In genomic region chr16:21827581-21827980, GRCm38 (mm10) we compare ENCODE assay signal across 16 mouse cellular contexts. TPM values are rescaled to one million over a fixed set of nuclear protein-coding genes. Genes with fewer than 3 reads are reported as not detected.
DNase-seq lines count a peak whose midpoint lies in the region; TF ChIP-seq lines count a peak whose summit lies in the region.
"Had no signal": no experiment of that assay in that cellular context is flagged by ENCODE, and none has a peak within 500 bp of the region (broad histone marks: within the 10 kb centered on the region; RNA-seq: fewer than 3 reads in every experiment).

No protein-coding gene starts in this region.

- H3K27ac ChIP-seq in kidney, adult 2 months (ENCODE audit: insufficient read depth, low read depth, low read length), result peak overlapping the region; percentile 89
- H3K27ac ChIP-seq in small intestine, adult 2 months (ENCODE audit: insufficient read depth, low read depth, low read length), result peak overlapping the region; percentile 96
- H3K27ac ChIP-seq: heart, embryonic 13.5 days; hindbrain, embryonic 10.5 days; left cerebral cortex, adult 2 months had no signal

- 29% methylated on average over 4 of the region's 4 CpGs for WGBS in kidney, adult 2 months
- WGBS in small intestine, adult 2 months, result 7% methylated on average over 4 of the region's 4 CpGs

- no peak for TF ChIP-seq CTCF in kidney, adult 2 months (conservative IDR thresholded peaks at IDR 0.05; ENCODE audit: insufficient read depth, insufficient read length, low read depth, low read length)
- TF ChIP-seq CTCF in small intestine, adult 2 months (IDR thresholded peaks at IDR 0.05; ENCODE audit: extremely low read depth, insufficient read length, insufficient replicate concordance, low read depth, low read length), result no peak

- H3K36me3 ChIP-seq in kidney, adult 2 months (ENCODE audit: control insufficient read depth, insufficient read depth, low read length), result no peaks in the 10 kb centered on the region
- no peaks in the 10 kb centered on the region for H3K36me3 ChIP-seq in small intestine, adult 2 months (ENCODE audit: control insufficient read depth, insufficient read depth, low read length)
- H3K36me3 ChIP-seq: heart, embryonic 13.5 days; hindbrain, embryonic 10.5 days had no signal

- DNase-seq in lung, postnatal 36 days, result peak; percentile 28
- DNase-seq in lung, postnatal 25 days (ENCODE audit: low spot score), result no peak
- peak; percentile 62 for DNase-seq in kidney, adult 2 months
- DNase-seq in kidney, postnatal 36 days, result peak; percentile 42 to 64
- DNase-seq in thymus, postnatal 25 days, result no peak
- DNase-seq in spleen, adult 18-20 months, result no peak
- no peak for DNase-seq in urinary bladder, postnatal 36 days (ENCODE audit: low spot score in 2 of 2)
- DNase-seq: cerebellum, adult 8-10 months; forebrain, postnatal 0 days; gastrocnemius, postnatal 14 days; right cerebral cortex, postnatal 25 days; thymus, postnatal 4 days had no signal

- peaks cover 11% of the 10 kb centered on the region for H3K4me1 ChIP-seq in kidney, adult 2 months (ENCODE audit: control insufficient read depth, insufficient read depth, low read length)
- H3K4me1 ChIP-seq in small intestine, adult 2 months (ENCODE audit: control insufficient read depth, insufficient read depth, insufficient read length, low read length), result peaks cover 19% of the 10 kb centered on the region

- TF ChIP-seq POLR2A in kidney, adult 2 months (IDR thresholded peaks at IDR 0.05; ENCODE audit: low read depth, low read length), result no peak
- no peak for TF ChIP-seq POLR2A in small intestine, adult 2 months (IDR thresholded peaks at IDR 0.05; ENCODE audit: low read depth, low read length)

- no peaks in the 10 kb centered on the region for H3K27me3 ChIP-seq in kidney, adult 2 months (replicated peaks; ENCODE audit: control insufficient read depth, insufficient read depth, low read length)
- H3K27me3 ChIP-seq in small intestine, adult 2 months (ENCODE audit: control insufficient read depth, insufficient read depth, low read length), result no peaks in the 10 kb centered on the region
- H3K27me3 ChIP-seq: heart, embryonic 13.5 days had no signal

- peak overlapping the region; percentile 48 for H3K4me3 ChIP-seq in kidney, adult 2 months (ENCODE audit: insufficient read depth, low read depth, low read length)
- H3K4me3 ChIP-seq in small intestine, adult 2 months (ENCODE audit: low read depth, low read length), result peak overlapping the region; percentile 65
- H3K4me3 ChIP-seq: heart, embryonic 13.5 days; hindbrain, embryonic 10.5 days; left cerebral cortex, adult 2 months had no signal

RNA-seq across cellular contexts. Expression of gene Map3k13, which starts 33.4 kb away (rescaled TPM):
- polyA plus RNA-seq in kidney, adult 2 months (2012; rRNA removed), result 4.6 and 4.8 TPM in 2 replicates
- polyA plus RNA-seq in small intestine, adult 2 months (2012; rRNA removed), result 4.6 and 11.2 TPM in 2 replicates

RNA-seq across cellular contexts. Expression of gene Ehhadh, which starts 40.0 kb away (rescaled TPM):
- 224 and 248 TPM in 2 replicates for polyA plus RNA-seq in kidney, adult 2 months (2012; rRNA removed)
- 20.4 and 21.1 TPM in 2 replicates for polyA plus RNA-seq in small intestine, adult 2 months (2012; rRNA removed)

Comparison
In these comparisons a context has a peak if more than half of its experiments do, and no peak if none do; other contexts are left out.
1. DNase-seq: peak in lung, postnatal 36 days (single experiment), kidney, adult 2 months (single experiment) and kidney, postnatal 36 days (2 of 2); none in lung, postnatal 25 days (single experiment), thymus, postnatal 25 days (single experiment), spleen, adult 18-20 months (0 of 2) and urinary bladder, postnatal 36 days (0 of 2).
2. RNA of gene Ehhadh, which starts 40.0 kb away (polyA plus RNA-seq): 224 to 248 TPM in kidney, adult 2 months; 20.4 to 21.1 TPM in small intestine, adult 2 months; every median in the first group is over 10 times any median in the second.